Mouse (Mus musculus): Measurements from ENCODE around the gene Slc24a4. TPM values are rescaled to one million over a fixed set of nuclear protein-coding genes. Genes with fewer than 3 reads are reported as not detected.

Gene Slc24a4
- polyA plus RNA-seq, 1 experiment from 2014 or later = 0.17 TPM

GRCm38 (mm10) chr12:102308457-102309011 is 180.0 kb downstream of the Slc24a4 start:
- no peaks in the 10 kb centered on the region for H3K9me3 ChIP-seq (ENCODE audit: control insufficient read depth)
- no peak overlapping the region for H3K9ac ChIP-seq (ENCODE audit: low read depth, low read length)
- H3K4me1 ChIP-seq (replicated peaks; ENCODE audit: control insufficient read depth, insufficient read depth, low read length) = peaks cover 12% of the 10 kb centered on the region; the same call in 1 of the 2 replicates
- 56% methylated on average over 16 of the region's 16 CpGs for WGBS
- H3K27me3 ChIP-seq (replicated peaks; ENCODE audit: control insufficient read depth, insufficient read depth, low read length) = no peaks in the 10 kb centered on the region
- H3K4me3 ChIP-seq (ENCODE audit: low read depth, low read length) = no peak overlapping the region
- no peak for ATAC-seq
- peaks cover 6% of the 10 kb centered on the region; the same call in 1 of the 2 replicates for H3K36me3 ChIP-seq (ENCODE audit: control insufficient read depth, insufficient read depth)
- TF ChIP-seq CTCF (IDR thresholded peaks at IDR 0.05; ENCODE audit: low read depth) = no peak
- H3K27ac ChIP-seq (ENCODE audit: low read depth, low read length) = no peak overlapping the region
- H3K4me2 ChIP-seq (replicated peaks; ENCODE audit: low read depth) = no peak overlapping the region

GRCm38 (mm10) chr12:102309099-102309799 is 180.7 kb downstream of the Slc24a4 start:
- TF ChIP-seq CTCF (IDR thresholded peaks at IDR 0.05; ENCODE audit: low read depth) = no peak
- no peak overlapping the region for H3K4me3 ChIP-seq (ENCODE audit: low read depth, low read length)
- H3K36me3 ChIP-seq (ENCODE audit: control insufficient read depth, insufficient read depth) = peaks cover 6% of the 10 kb centered on the region; the same call in 1 of the 2 replicates
- no peaks in the 10 kb centered on the region for H3K9me3 ChIP-seq (ENCODE audit: control insufficient read depth)
- 92% methylated on average over 11 of the region's 11 CpGs for WGBS
- H3K27ac ChIP-seq (ENCODE audit: low read depth, low read length) = no peak overlapping the region
- H3K9ac ChIP-seq (ENCODE audit: low read depth, low read length) = no peak overlapping the region
- ATAC-seq = no peak
- no peak overlapping the region for H3K4me2 ChIP-seq (replicated peaks; ENCODE audit: low read depth)
- no peaks in the 10 kb centered on the region for H3K27me3 ChIP-seq (replicated peaks; ENCODE audit: control insufficient read depth, insufficient read depth, low read length)
- H3K4me1 ChIP-seq (replicated peaks; ENCODE audit: control insufficient read depth, insufficient read depth, low read length) = peaks cover 6% of the 10 kb centered on the region; the same call in 1 of the 2 replicates

- H3K4me3 ChIP-seq (ENCODE audit: low read depth, low read length) = no peak overlapping the region
- H3K36me3 ChIP-seq (ENCODE audit: control insufficient read depth, insufficient read depth) = peaks cover 11% of the 10 kb centered on the region
- no peak overlapping the region for H3K9ac ChIP-seq (ENCODE audit: low read depth, low read length)
- 84% methylated on average over 8 of the region's 8 CpGs for WGBS
- H3K9me3 ChIP-seq (ENCODE audit: control insufficient read depth) = no peaks in the 10 kb centered on the region
- ATAC-seq = no peak
- H3K27me3 ChIP-seq (replicated peaks; ENCODE audit: control insufficient read depth, insufficient read depth, low read length) = no peaks in the 10 kb centered on the region
- H3K27ac ChIP-seq (ENCODE audit: low read depth, low read length) = no peak overlapping the region
- H3K4me2 ChIP-seq (replicated peaks; ENCODE audit: low read depth) = no peak overlapping the region
- no peak for TF ChIP-seq CTCF (IDR thresholded peaks at IDR 0.05; ENCODE audit: low read depth)
- peaks cover 3% of the 10 kb centered on the region; the same call in 1 of the 2 replicates for H3K4me1 ChIP-seq (replicated peaks; ENCODE audit: control insufficient read depth, insufficient read depth, low read length)
Observed at GRCm38 (mm10) chr12:102309800-102310195, 181.3 kb downstream of the Slc24a4 start.

- H3K9me3 ChIP-seq (ENCODE audit: control insufficient read depth) = no peaks in the 10 kb centered on the region
- TF ChIP-seq CTCF (IDR thresholded peaks at IDR 0.05; ENCODE audit: low read depth) = no peak
- peaks cover 16% of the 10 kb centered on the region for H3K36me3 ChIP-seq (ENCODE audit: control insufficient read depth, insufficient read depth)
- H3K4me1 ChIP-seq (replicated peaks; ENCODE audit: control insufficient read depth, insufficient read depth, low read length) = no peaks in the 10 kb centered on the region; the same call in 1 of the 2 replicates
- no peaks in the 10 kb centered on the region for H3K27me3 ChIP-seq (replicated peaks; ENCODE audit: control insufficient read depth, insufficient read depth, low read length)
- no peak overlapping the region for H3K27ac ChIP-seq (ENCODE audit: low read depth, low read length)
- 94% methylated on average over 3 of the region's 3 CpGs for WGBS
- no peak overlapping the region for H3K4me2 ChIP-seq (replicated peaks; ENCODE audit: low read depth)
- ATAC-seq = no peak
- H3K9ac ChIP-seq (ENCODE audit: low read depth, low read length) = no peak overlapping the region
- no peak overlapping the region for H3K4me3 ChIP-seq (ENCODE audit: low read depth, low read length)
Observed at GRCm38 (mm10) chr12:102310261-102310660, 181.7 kb downstream of the Slc24a4 start.

GRCm38 (mm10) chr12:102311454-102311853 is 182.9 kb downstream of the Slc24a4 start:
- no peaks in the 10 kb centered on the region for H3K27me3 ChIP-seq (replicated peaks; ENCODE audit: control insufficient read depth, insufficient read depth, low read length)
- WGBS = 86% methylated on average over 5 of the region's 5 CpGs
- no peaks in the 10 kb centered on the region for H3K9me3 ChIP-seq (ENCODE audit: control insufficient read depth)
- ATAC-seq = no peak
- no peak overlapping the region for H3K4me3 ChIP-seq (ENCODE audit: low read depth, low read length)
- H3K27ac ChIP-seq (ENCODE audit: low read depth, low read length) = no peak overlapping the region
- TF ChIP-seq CTCF (IDR thresholded peaks at IDR 0.05; ENCODE audit: low read depth) = no peak
- H3K9ac ChIP-seq (ENCODE audit: low read depth, low read length) = no peak overlapping the region
- no peaks in the 10 kb centered on the region for H3K4me1 ChIP-seq (replicated peaks; ENCODE audit: control insufficient read depth, insufficient read depth, low read length)
- no peak overlapping the region for H3K4me2 ChIP-seq (replicated peaks; ENCODE audit: low read depth)
- H3K36me3 ChIP-seq (ENCODE audit: control insufficient read depth, insufficient read depth) = peaks cover 20% of the 10 kb centered on the region

Other genes with a start within 250 kb of the Slc24a4 start
- 42.9 and 54.8 TPM in 2 replicates for gene Trip11, start 215.5 kb upstream of the Slc24a4 start, polyA plus RNA-seq (2015; fragmentation: Nextera tagmentation; extraction: Ambion mirVana)
- 11.7 and 12.9 TPM in 2 replicates for gene Atxn3, start 170.5 kb upstream of the Slc24a4 start, polyA plus RNA-seq (2015; fragmentation: Nextera tagmentation; extraction: Ambion mirVana)
- 12.4 and 12.7 TPM in 2 replicates for gene Cpsf2, start 152.7 kb upstream of the Slc24a4 start, polyA plus RNA-seq (2015; fragmentation: Nextera tagmentation; extraction: Ambion mirVana)
- gene Rin3, start 154.3 kb downstream of the Slc24a4 start, polyA plus RNA-seq (2015; fragmentation: Nextera tagmentation; extraction: Ambion mirVana) = 8.8 and 10.5 TPM in 2 replicates